Mouse (Mus musculus): ENCODE measurements around the gene Ptprh.
A peak's percentile ranks its signal among the peaks of the same experiment; 100 is the strongest.
"Not testable (repeated sequence)": the region's sequence is repeated elsewhere in the genome, so short reads cannot be mapped to it uniquely, and the experiment has no call there.

Gene Ptprh

GRCm38 (mm10) chr7:4597046-4597445 is 6.8 kb downstream of the Ptprh start:
- DNase-seq, result not testable (repeated sequence)

- DNase-seq, result not testable (repeated sequence)
Observed at GRCm38 (mm10) chr7:4581481-4581880, 22.4 kb downstream of the Ptprh start.

- not testable (repeated sequence) for DNase-seq
Observed at GRCm38 (mm10) chr7:4572361-4572760, 31.5 kb downstream of the Ptprh start.

- DNase-seq, result no peak
Observed at GRCm38 (mm10) chr7:4562660-4563059, 41.2 kb downstream of the Ptprh start.

- no peak for DNase-seq
Observed at GRCm38 (mm10) chr7:4557167-4557560, 46.7 kb downstream of the Ptprh start.

GRCm38 (mm10) chr7:4556256-4557166 is 47.3 kb downstream of the Ptprh start:
- peak; percentile 79 for DNase-seq

GRCm38 (mm10) chr7:4547221-4547641 is 56.6 kb downstream of the Ptprh start, which contains the start of gene Syt5:
Gene Syt5, minus strand, starts transcription at chr7:4547541.
- DNase-seq, result peak; percentile 77

GRCm38 (mm10) chr7:4546591-4547131 is 57.2 kb downstream of the Ptprh start:
- peak; percentile 97 for DNase-seq

GRCm38 (mm10) chr7:4546050-4546449 is 57.8 kb downstream of the Ptprh start:
- DNase-seq, result no peak

GRCm38 (mm10) chr7:4542013-4542412 is 61.8 kb downstream of the Ptprh start:
- DNase-seq, result no peak

GRCm38 (mm10) chr7:4541344-4541743 is 62.5 kb downstream of the Ptprh start:
- DNase-seq, result no peak

- DNase-seq, result no peak
Observed at GRCm38 (mm10) chr7:4539019-4539418, 64.8 kb downstream of the Ptprh start.

- no peak for DNase-seq
Observed at GRCm38 (mm10) chr7:4537181-4537580, 66.7 kb downstream of the Ptprh start.

GRCm38 (mm10) chr7:4536369-4536768 is 67.5 kb downstream of the Ptprh start:
- DNase-seq, result no peak

- no peak for DNase-seq
Observed at GRCm38 (mm10) chr7:4532005-4532729, 71.7 kb downstream of the Ptprh start, which contains the start of gene Dnaaf3. Gene Dnaaf3, minus strand, starts transcription at chr7:4532453.

GRCm38 (mm10) chr7:4530166-4530565 is 73.7 kb downstream of the Ptprh start:
- DNase-seq, result not testable (repeated sequence)

- no peak for DNase-seq
Observed at GRCm38 (mm10) chr7:4527302-4527689, 76.5 kb downstream of the Ptprh start.

- DNase-seq, result peak; percentile 81
Observed at GRCm38 (mm10) chr7:4526341-4527301, 77.2 kb downstream of the Ptprh start.

GRCm38 (mm10) chr7:4524212-4524922 is 79.5 kb downstream of the Ptprh start, which contains the start of gene Tnni3:
Gene Tnni3, minus strand, starts transcription at chr7:4524229.
- DNase-seq, result not testable (repeated sequence)

- DNase-seq, result no peak
Observed at GRCm38 (mm10) chr7:4523205-4524130, 80.4 kb downstream of the Ptprh start.

Measured in right cerebral cortex, postnatal 14 days (tissue).